Mouse (Mus musculus) cerebellum, adult 2 months (tissue): ENCODE data around the gene G430095P16Rik.

ENCODE experiments used
- CTCF ChIP-seq: fragments of 200-500 bp; IDR thresholded peaks from 2 replicates; pipeline ENCODE4 v1.5.1; 2011; ENCODE audit warnings: low read depth, mild to moderate bottlenecking, control low read depth, low read length, moderate library complexity, borderline replicate concordance; ENCODE audit not compliant: insufficient read depth
- POLR2A ChIP-seq: fragments of 200-500 bp; IDR thresholded peaks from 2 replicates; pipeline ENCODE4 v1.6.1; 2011; ENCODE audit warnings: low read length, control low read depth, borderline replicate concordance; ENCODE audit not compliant: insufficient read depth

DNA sequence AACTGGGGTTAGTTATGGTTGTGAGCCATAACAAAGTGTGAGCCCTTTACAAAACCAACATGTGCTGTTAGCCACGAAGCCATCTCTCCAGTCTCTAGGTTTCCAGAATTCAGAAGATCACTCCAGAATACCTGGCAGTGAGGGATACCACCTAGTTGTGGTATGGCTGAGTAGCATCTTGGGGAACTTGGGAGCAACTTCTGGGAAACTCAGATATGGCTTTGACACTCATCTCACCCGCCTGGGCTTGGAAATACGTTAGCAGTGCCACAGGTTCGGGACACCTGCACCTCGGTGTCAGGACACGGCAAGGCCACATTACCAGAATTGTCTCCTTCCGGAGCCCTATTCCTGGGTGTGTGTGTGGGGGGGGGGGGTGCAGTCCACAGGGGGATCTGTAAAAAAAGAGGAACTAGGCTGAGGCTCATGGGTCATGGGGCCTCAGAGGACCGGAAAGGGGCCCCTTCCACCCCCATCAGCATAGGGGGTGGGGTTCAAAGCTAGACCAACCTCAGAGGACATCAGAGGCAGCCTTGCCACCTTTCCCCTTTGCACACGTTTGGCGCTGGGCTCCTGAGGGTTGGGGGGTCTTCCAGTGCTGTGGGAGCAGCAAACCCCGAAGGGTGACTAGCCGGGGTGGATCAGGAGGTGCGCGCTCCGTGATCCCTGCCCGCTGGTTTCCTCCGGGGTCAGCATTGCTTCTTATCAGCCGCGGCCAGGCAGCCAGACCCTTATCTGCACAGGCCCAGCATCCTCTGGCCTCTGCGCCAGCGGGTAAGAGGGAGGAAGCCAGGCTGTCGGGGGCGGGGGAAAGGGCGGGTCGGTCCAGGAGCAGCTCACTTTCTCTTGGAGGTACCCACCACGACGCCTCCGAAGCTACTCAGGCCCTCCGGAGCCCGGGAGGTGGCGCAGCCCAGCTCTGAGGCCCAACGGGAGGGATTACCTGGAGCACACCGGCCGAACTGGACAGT is 21.6 kb upstream of the G430095P16Rik start, which contains the start of gene Lyl1:
- TF ChIP-seq CTCF (no peak), POLR2A (no peak)
